Mouse (Mus musculus): ENCODE measurements around the gene Ffar3.

- TF ChIP-seq CTCF (IDR thresholded peaks at IDR 0.05; ENCODE audit: borderline replicate concordance, control insufficient read depth, extremely low read depth, insufficient read depth, low read length, poor library complexity) (no peak), POLR2A (IDR thresholded peaks at IDR 0.05; ENCODE audit: control insufficient read depth, extremely low read depth, insufficient read depth, low read length, poor library complexity) (no peak)
These were observed 7.4 kb upstream of the Ffar3 start for GRCm38 (mm10) chr7:30863386-30863785.
